Mouse (Mus musculus): ENCODE results near the gene Ctla2a.

- TF ChIP-seq CTCF (conservative IDR thresholded peaks at IDR 0.05; ENCODE audit: low read length): no peak
- TF ChIP-seq NANOG (IDR thresholded peaks at IDR 0.05; ENCODE audit: borderline replicate concordance, low read length): no peak
- no peak for TF ChIP-seq POU5F1 (IDR thresholded peaks at IDR 0.05; ENCODE audit: borderline replicate concordance, low read length)
Measured at GRCm38 (mm10) chr13:60897328-60897727, 39.1 kb downstream of the Ctla2a start, which contains the start of gene Ctla2b.

Measured in E14TG2a.4 (cell line).